Comparison of ENCODE assay signal across 16 mouse cellular contexts in the genomic region with DNA sequence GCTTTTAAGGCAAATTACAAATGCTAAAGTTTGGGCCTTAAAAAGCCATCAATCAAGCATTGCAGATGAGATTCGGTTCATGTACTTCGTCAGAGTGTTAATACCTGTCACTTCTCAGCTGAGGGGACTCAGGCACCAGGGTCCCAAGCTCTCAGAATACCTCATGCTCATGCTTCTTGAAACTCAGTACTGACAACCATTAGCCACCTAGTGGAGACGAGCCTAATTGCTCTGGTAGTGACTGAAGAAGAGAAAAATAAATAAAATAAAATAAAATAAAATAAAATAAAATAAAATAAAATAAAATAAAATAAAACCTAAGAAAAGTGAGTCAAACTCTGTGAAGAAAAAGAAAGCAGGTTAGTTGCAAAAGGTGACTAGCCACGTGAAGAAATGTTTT.
A peak's percentile ranks its signal among the peaks of the same experiment; 100 is the strongest.
DNase-seq lines count a peak whose midpoint lies in the region; ATAC-seq and TF ChIP-seq lines count a peak whose summit lies in the region.
"Had no signal": no experiment of that assay in that cellular context is flagged by ENCODE, and none has a peak within 500 bp of the region (broad histone marks: within the 10 kb centered on the region; RNA-seq: fewer than 3 reads in every experiment).

No protein-coding gene starts in this region.

- WGBS in heart, adult 2 months, result 57% methylated on average over 4 of the region's 4 CpGs

- TF ChIP-seq CTCF in heart, adult 2 months (IDR thresholded peaks at IDR 0.05), result peak; percentile 50
- TF ChIP-seq CTCF in Patski (IDR thresholded peaks at IDR 0.05), result peak; percentile 6

- H3K27me3 ChIP-seq in heart, adult 2 months (ENCODE audit: control insufficient read depth, insufficient read depth, low read length), result no peaks in the 10 kb centered on the region
- no peaks in the 10 kb centered on the region for H3K27me3 ChIP-seq in Patski
- H3K27me3 ChIP-seq: embryonic facial prominence, embryonic 12.5 days; forebrain, embryonic 12.5 days; hindbrain, embryonic 15.5 days; stomach, embryonic 15.5 days had no signal

- no peaks in the 10 kb centered on the region for H3K36me3 ChIP-seq in heart, adult 2 months (ENCODE audit: control insufficient read depth, insufficient read depth, low read length)
- H3K36me3 ChIP-seq: embryonic facial prominence, embryonic 12.5 days; forebrain, embryonic 12.5 days; hindbrain, embryonic 15.5 days; stomach, embryonic 15.5 days had no signal

- POLR2A ChIA-PET in Patski (lab: Charles Lee), result no interaction called here

- H3K4me3 ChIP-seq in heart, adult 2 months, result no peak overlapping the region
- H3K4me3 ChIP-seq: embryonic facial prominence, embryonic 12.5 days; forebrain, embryonic 12.5 days; hindbrain, embryonic 15.5 days; stomach, embryonic 15.5 days had no signal

- TF ChIP-seq POLR2A in heart, adult 2 months (IDR thresholded peaks at IDR 0.05; ENCODE audit: insufficient read depth, low read depth, low read length), result no peak

- no peaks in the 10 kb centered on the region for H3K79me2 ChIP-seq in heart, adult 2 months (replicated peaks; ENCODE audit: control insufficient read depth, insufficient read depth, low read length)

- intact Hi-C loops in heart, adult 2 months (cut with DNase I), result no loop called here

- no peak overlapping the region for H3K9ac ChIP-seq in heart, adult 2 months (ENCODE audit: low read depth, low read length)
- H3K9ac ChIP-seq: embryonic facial prominence, embryonic 12.5 days; forebrain, embryonic 12.5 days; hindbrain, embryonic 15.5 days; liver, embryonic 14.5 days; stomach, embryonic 15.5 days had no signal

- ATAC-seq in Patski, result no peak

- no peak for DNase-seq in heart, adult 2 months
- no peak for DNase-seq in heart, adult 8-10 months (ENCODE audit: low spot score)
- peak; percentile 22 to 26 for DNase-seq in layer of hippocampus, postnatal 10 days (ENCODE audit: low spot score in 2 of 2)
- DNase-seq in layer of hippocampus, adult 8-10 months (ENCODE audit: low spot score in 2 of 2), result no peak
- DNase-seq in Patski (ENCODE audit: low read depth, low spot score), result no peak
- DNase-seq in embryo, embryonic 10.5 days (ENCODE audit: low spot score), result peak; percentile 43
- DNase-seq in urinary bladder, postnatal 10 days (ENCODE audit: low spot score), result no peak
- DNase-seq: adrenal gland, postnatal 10 days; cerebellum, adult 11 months; gastrocnemius, postnatal 10 days; thymus, postnatal 25 days had no signal

- H3K27ac ChIP-seq in heart, adult 2 months, result no peak overlapping the region
- H3K27ac ChIP-seq: embryonic facial prominence, embryonic 12.5 days; forebrain, embryonic 12.5 days; hindbrain, embryonic 15.5 days; liver, embryonic 14.5 days; stomach, embryonic 15.5 days had no signal

- no peaks in the 10 kb centered on the region for H3K4me1 ChIP-seq in heart, adult 2 months (ENCODE audit: control insufficient read depth, insufficient read depth, low read length)
- H3K4me1 ChIP-seq: embryonic facial prominence, embryonic 12.5 days; stomach, embryonic 15.5 days had no signal

- no peak for TF ChIP-seq EP300 in heart, adult 2 months (IDR thresholded peaks at IDR 0.05; ENCODE audit: insufficient read depth, low read depth, low read length)

- CTCF ChIA-PET in Patski (lab: Charles Lee), result interaction anchor here (1.2 kb wide), 1 partner anchor 10 kb away, joined by 3 read pairs; no protein-coding TSS in a partner anchor

- in situ Hi-C loops in Patski (cut with MboI; ENCODE audit: low pct_unique_long_range_greater_than_20kb), result no loop called here

Comparison
In these comparisons a context has a peak if more than half of its experiments do, and no peak if none do; other contexts are left out.
1. DNase-seq: peak in layer of hippocampus, postnatal 10 days (2 of 2) and embryo, embryonic 10.5 days (single experiment); none in heart, adult 2 months (0 of 2), heart, adult 8-10 months (single experiment), layer of hippocampus, adult 8-10 months (0 of 2), Patski (single experiment) and urinary bladder, postnatal 10 days (single experiment).